Mouse (Mus musculus): ENCODE results near the gene Mmp17. TPM values are rescaled to one million over a fixed set of nuclear protein-coding genes. Genes with fewer than 3 reads are reported as not detected.
"Not testable (repeated sequence)": the region's sequence is repeated elsewhere in the genome, so short reads cannot be mapped to it uniquely, and the experiment has no call there.

The Mmp17 gene
- polyA plus RNA-seq, 1 experiment from 2014 or later = 4.6 TPM

DNA sequence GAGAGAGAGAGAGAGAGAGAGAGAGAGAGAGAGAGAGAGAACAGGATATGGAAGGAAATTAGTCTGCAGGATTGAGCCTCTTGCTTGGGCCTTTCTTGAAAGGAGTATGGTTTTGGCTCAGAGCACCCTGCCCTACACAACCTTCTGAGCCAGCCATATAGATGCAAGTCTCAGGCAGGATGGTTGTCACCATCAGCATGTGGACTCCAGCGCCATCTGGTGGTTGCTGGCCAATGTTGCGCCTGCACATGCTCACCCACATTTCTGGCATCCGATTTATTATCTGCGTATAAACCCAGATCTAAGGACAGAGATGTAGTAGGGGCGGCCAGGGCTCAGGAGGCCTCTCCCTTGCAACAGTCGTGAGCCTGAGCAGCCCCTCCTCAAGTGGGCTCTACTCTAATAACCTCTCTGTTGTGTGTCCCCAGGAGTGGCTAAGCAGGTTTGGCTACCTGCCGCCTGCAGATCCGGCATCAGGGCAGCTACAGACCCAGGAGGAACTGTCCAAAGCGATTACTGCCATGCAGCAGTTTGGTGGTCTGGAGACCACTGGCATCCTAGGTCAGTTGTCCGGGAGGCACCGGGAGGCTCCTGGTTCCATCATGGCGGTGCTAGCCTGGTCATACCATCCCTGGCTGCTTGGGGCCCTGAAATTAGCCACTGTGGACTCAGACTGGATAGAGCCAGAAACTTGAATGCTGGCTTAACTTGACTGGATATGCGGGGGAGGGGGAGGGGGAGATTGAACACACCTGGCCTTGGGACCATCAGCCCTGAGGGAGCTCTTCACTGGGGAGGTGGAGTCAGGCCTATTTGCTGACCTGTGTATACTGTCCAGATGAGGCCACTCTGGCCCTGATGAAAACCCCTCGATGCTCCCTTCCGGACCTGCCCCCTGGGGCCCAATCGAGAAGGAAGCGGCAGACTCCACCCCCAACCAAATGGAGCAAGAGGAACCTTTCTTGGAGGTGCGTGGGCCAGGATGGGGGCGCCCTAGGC is 10.4 kb downstream of the Mmp17 start:
- Histone ChIP-seq H3K4me2 (no peak overlapping the region; the same call in 1 of the 2 replicates), H3K4me1 (peaks cover 8% of the 10 kb centered on the region; the same call in 1 of the 2 replicates), H3K27me3 (replicated peaks) (no peaks in the 10 kb centered on the region), H3K9me3 (no peaks in the 10 kb centered on the region), H3K36me3 (no peaks in the 10 kb centered on the region), H3K27ac (no peak overlapping the region), H3K9ac (no peak overlapping the region), H3K4me3 (replicated peaks) (no peak overlapping the region)
- peak; percentile 15; the same call in 1 of the 2 replicates for ATAC-seq (ENCODE audit: insufficient read depth, low FRiP score, low read depth)
- 39% methylated on average over 19 of the region's 19 CpGs for WGBS

DNA sequence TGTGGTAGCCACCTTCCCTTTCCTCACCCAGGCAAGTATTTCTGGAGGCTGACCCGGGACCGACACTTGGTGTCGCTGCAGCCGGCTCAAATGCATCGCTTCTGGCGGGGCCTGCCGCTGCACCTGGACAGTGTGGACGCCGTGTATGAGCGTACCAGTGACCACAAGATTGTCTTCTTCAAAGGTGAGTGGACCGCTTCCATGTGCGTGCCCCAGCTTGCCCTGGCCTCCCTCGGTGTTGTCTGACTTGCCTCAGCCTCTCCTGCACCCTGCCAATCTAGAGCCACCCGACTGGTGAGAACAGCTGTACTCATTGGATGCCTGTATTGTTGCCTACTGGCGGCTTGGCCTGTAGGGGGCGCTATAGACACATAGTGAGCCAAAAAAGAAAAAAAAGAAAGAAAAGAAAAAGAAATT is 18.1 kb downstream of the Mmp17 start:
- Histone ChIP-seq H3K9ac (no peak overlapping the region), H3K36me3 (no peaks in the 10 kb centered on the region), H3K4me1 (no peaks in the 10 kb centered on the region), H3K9me3 (no peaks in the 10 kb centered on the region), H3K27me3 (replicated peaks) (no peaks in the 10 kb centered on the region), H3K4me3 (replicated peaks) (no peak overlapping the region), H3K4me2 (no peak overlapping the region), H3K27ac (no peak overlapping the region)
- 46% methylated on average over 16 of the region's 16 CpGs for WGBS
- ATAC-seq (ENCODE audit: insufficient read depth, low FRiP score, low read depth) = no peak

DNA sequence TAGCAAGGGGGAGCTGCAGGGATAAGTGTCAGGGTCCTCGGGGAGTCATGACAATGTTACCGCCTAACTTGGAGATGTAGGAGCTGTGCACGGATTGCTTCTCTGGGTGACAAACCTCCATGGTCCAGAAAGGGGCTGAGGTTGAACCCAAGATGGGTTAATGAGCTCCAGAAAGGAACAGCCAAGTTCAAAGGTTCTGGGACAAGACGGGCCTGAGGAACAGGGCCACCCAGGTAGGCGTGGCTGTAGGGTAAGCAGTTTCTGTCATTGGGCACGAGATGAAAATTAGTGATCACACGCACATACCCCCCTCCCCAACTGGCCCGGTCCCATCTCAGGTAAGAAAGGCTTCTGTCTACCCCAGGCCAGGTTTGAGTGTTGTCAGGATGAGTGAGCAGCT is 23.5 kb downstream of the Mmp17 start:
- no peak overlapping the region for H3K4me2 ChIP-seq
- 77% methylated on average over 8 of the region's 8 CpGs for WGBS
- H3K36me3 ChIP-seq = no peaks in the 10 kb centered on the region

DNA sequence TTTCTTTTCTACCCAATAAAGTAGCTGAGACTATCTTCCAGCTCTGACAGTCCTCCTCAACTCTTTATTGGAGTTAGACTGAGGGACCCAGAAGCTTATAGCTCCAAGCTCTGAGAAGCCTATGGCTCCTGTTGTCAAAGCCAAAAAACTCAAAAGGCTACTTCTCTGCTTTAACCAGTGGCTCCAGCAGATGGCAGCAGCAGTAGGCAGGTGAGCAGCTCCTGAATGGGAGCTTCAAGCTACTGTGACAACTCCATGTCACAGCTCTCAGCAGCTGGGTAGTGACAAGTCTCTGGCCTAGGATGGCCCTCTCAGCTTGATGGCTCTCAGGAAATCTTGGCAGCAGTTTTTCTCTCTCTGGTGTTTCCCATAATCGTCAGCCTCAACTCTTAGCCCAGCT is 27.1 kb downstream of the Mmp17 start:
- Histone ChIP-seq H3K9me3 (no peaks in the 10 kb centered on the region), H3K4me3 (replicated peaks) (no peak overlapping the region), H3K4me1 (no peaks in the 10 kb centered on the region), H3K9ac (no peak overlapping the region), H3K27ac (no peak overlapping the region), H3K4me2 (no peak overlapping the region), H3K27me3 (replicated peaks) (no peaks in the 10 kb centered on the region), H3K36me3 (no peaks in the 10 kb centered on the region)
- 26% methylated on average over 1 of the region's 1 CpGs for WGBS
- no peak for ATAC-seq (ENCODE audit: insufficient read depth, low FRiP score, low read depth)

More for the DNA sequence above, 23.5 kb downstream of the Mmp17 start:
- Histone ChIP-seq H3K9ac (no peak overlapping the region), H3K9me3 (no peaks in the 10 kb centered on the region), H3K27me3 (replicated peaks) (no peaks in the 10 kb centered on the region), H3K4me3 (replicated peaks) (no peak overlapping the region), H3K4me1 (no peaks in the 10 kb centered on the region), H3K27ac (no peak overlapping the region)
- ATAC-seq (ENCODE audit: insufficient read depth, low FRiP score, low read depth) = no peak

DNA sequence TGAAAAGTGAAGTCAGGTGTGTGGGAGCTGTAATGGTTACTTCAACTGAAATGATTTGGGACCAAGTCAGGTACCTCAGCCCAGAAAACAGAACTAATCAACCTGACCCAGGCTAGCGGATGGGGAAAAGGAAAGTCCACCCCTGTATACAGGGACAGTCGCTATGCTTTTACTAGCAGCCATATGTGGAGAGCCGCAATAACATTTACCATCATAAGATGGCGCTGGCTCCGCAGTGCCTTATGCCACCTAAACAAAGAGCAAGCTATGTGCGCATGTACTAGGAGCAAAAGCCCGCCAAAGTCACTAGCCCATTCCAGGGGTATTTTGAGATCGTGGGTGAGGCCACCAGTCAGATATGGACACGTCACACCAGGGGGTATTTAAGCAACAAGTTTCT is 36.6 kb downstream of the Mmp17 start:
- not testable (repeated sequence) for H3K4me3 ChIP-seq (replicated peaks); H3K9ac ChIP-seq; H3K27me3 ChIP-seq (replicated peaks); H3K4me2 ChIP-seq; ATAC-seq (ENCODE audit: insufficient read depth, low FRiP score, low read depth); H3K9me3 ChIP-seq; H3K27ac ChIP-seq; H3K36me3 ChIP-seq; H3K4me1 ChIP-seq
- WGBS = 61% methylated on average over 9 of the region's 9 CpGs

DNA sequence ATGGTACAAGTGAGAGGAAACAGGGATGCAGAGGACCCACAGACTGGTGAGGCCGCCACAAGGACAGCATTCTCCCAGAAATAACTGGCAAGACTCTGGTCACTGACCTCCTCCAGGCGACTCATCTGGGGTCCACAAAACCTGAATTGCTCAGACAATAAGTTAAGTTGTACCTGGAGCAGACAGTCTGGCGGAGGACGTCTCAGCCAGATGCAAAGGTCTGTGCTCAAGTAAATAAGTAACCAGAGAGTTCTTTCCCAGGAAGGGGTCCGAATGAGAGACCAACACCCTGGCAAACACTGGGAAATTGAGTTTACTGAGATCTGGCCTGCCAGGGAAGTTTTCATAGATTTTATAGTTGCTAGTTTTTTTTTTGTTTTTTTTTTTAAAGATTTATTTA is 37.4 kb downstream of the Mmp17 start:
- no peak for ATAC-seq (ENCODE audit: insufficient read depth, low FRiP score, low read depth)
- H3K4me1 ChIP-seq = no peaks in the 10 kb centered on the region
- H3K4me3 ChIP-seq (replicated peaks) = no peak overlapping the region
- no peaks in the 10 kb centered on the region for H3K27me3 ChIP-seq (replicated peaks)
- WGBS = 66% methylated on average over 5 of the region's 5 CpGs
- H3K9me3 ChIP-seq = no peaks in the 10 kb centered on the region
- H3K4me2 ChIP-seq = no peak overlapping the region
- H3K36me3 ChIP-seq = no peaks in the 10 kb centered on the region
- H3K9ac ChIP-seq = no peak overlapping the region
- no peak overlapping the region for H3K27ac ChIP-seq

DNA sequence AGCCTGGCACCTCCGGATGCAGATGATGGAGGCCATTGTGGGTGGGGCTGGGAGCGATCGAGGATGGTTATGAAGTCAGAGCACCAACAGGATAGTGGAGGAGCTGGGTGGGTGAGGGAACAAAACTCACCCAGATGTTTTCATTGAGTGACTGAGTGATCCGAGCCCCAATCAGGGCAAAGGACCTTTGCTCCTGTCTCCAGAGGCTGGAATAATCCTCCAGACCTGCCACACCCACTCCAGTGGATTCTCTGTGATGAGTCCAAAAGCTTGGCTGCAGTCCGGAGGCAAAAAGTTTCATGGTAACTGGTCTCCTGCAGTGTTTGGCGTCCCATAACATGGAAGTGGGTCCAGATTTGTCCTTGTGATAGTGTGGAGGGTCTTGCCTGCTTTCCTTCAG is 42.1 kb downstream of the Mmp17 start:
- Histone ChIP-seq H3K36me3 (no peaks in the 10 kb centered on the region), H3K4me1 (no peaks in the 10 kb centered on the region), H3K4me3 (replicated peaks) (no peak overlapping the region), H3K9ac (no peak overlapping the region), H3K4me2 (no peak overlapping the region), H3K27ac (no peak overlapping the region), H3K27me3 (replicated peaks) (no peaks in the 10 kb centered on the region), H3K9me3 (no peaks in the 10 kb centered on the region)
- no peak for ATAC-seq (ENCODE audit: insufficient read depth, low FRiP score, low read depth)
- WGBS = 89% methylated on average over 6 of the region's 6 CpGs

DNA sequence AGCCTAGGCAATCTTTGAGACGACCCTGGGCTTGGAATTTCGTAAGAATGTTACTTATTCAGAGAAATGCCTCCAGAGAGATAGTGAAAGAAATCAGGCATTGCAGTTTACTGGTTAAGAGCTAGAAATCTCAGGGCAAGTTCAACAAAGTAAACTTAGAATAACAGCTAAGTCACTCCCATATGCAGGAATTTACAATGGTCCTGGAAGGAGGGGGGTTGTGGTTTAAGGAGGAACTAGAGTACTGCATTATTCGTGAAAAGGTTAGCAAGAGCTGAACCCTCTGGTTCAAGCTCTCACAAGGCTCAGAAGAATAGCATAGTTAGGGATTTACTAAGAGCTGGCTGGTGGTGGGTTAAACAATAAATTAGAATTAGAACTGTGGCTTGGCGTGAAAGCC is 42.6 kb downstream of the Mmp17 start:
- 69% methylated on average over 4 of the region's 4 CpGs for WGBS
- not testable (repeated sequence) for H3K36me3 ChIP-seq; H3K9me3 ChIP-seq; H3K27ac ChIP-seq; H3K4me1 ChIP-seq; ATAC-seq (ENCODE audit: insufficient read depth, low FRiP score, low read depth); H3K4me3 ChIP-seq (replicated peaks); H3K27me3 ChIP-seq (replicated peaks); H3K9ac ChIP-seq; H3K4me2 ChIP-seq

DNA sequence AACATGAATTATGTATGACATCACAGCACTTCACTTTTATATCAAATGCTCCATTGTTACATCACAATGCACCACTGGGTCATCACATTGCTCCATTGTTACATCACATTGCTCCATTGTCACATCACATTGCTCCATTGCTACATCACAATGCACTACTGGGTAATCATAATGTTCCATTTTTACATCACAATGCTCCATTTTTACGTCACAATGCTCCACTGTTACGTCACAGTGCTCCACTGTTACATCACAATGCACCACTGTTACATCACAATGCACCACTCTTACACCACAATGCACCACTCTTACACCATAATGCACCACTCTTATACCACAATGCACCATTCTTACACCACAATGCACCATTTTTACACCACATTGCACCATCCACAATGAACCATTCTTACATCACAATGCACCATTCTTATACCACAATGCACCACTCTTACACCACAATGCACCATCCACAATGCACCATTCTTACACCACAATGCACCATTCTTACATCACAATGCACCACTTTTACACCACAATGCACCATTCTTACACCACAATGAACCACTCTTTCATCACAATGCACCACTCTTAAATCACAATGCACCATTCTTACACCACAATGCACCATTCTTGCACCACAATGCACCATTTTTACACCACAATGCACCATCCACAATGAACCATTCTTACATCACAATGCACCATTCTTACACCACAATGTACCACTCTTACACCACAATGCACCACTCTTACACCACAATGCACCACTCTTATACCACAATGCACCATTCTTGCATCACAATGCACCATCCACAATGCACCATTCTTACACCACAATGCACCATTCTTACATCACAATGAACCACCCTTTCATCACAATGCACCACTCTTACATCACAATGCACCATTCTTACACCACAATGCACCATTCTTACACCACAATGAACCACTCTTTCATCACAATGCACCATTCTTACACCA is 48.6 kb downstream of the Mmp17 start:
- H3K9me3 ChIP-seq; H3K27ac ChIP-seq; H3K9ac ChIP-seq; H3K36me3 ChIP-seq; H3K4me1 ChIP-seq; H3K27me3 ChIP-seq (replicated peaks); H3K4me3 ChIP-seq (replicated peaks); H3K4me2 ChIP-seq; ATAC-seq (ENCODE audit: insufficient read depth, low FRiP score, low read depth): not testable (repeated sequence)
- 81% methylated on average over 2 of the region's 2 CpGs for WGBS

DNA sequence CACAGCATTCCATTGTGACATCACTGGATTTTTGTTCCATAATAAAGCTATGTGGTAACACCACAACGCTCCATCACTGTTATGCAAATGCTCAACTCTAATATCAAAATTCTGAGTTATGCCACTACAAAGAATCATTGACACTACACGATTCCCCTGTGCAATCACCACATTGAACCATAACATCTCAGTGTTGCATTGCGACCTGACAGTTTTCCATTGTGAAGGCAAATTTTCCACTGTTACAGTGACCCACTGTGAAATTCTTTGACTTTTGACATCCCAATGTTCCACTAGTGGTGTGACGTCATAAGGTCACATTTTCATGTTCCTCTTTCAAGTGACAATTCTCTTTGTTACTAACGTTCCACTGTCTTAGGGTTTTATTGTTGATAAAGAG is 66.9 kb downstream of the Mmp17 start:
- Histone ChIP-seq H3K4me3 (replicated peaks) (no peak overlapping the region), H3K36me3 (no peaks in the 10 kb centered on the region), H3K27ac (no peak overlapping the region), H3K9me3 (no peaks in the 10 kb centered on the region), H3K27me3 (replicated peaks) (no peaks in the 10 kb centered on the region), H3K9ac (no peak overlapping the region), H3K4me2 (no peak overlapping the region), H3K4me1 (no peaks in the 10 kb centered on the region)
- ATAC-seq (ENCODE audit: insufficient read depth, low FRiP score, low read depth) = no peak
- WGBS = 86% methylated on average over 5 of the region's 5 CpGs

DNA sequence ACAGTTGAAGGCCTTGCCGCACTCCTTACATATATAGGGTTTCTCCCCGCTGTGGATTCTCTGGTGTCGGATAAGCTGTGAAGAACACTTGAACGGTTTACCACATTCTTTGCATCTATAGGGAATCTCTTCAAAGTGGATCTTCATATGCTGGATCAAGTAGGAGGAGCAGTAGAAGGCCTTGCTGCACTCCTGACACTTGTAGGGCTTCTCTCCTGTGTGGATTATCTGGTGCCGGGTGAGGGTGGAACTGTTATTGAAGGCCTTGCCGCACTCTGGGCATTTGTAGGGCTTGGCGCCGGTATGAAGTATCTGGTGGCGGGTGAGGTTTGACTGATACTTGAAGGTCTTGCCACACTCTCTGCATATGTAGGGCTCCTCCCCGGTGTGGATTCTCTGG is 73.0 kb downstream of the Mmp17 start:
- Histone ChIP-seq H3K4me2 (no peak overlapping the region), H3K9me3 (no peaks in the 10 kb centered on the region), H3K27me3 (replicated peaks) (no peaks in the 10 kb centered on the region), H3K36me3 (peaks cover 24% of the 10 kb centered on the region), H3K27ac (no peak overlapping the region), H3K4me3 (replicated peaks) (no peak overlapping the region), H3K9ac (no peak overlapping the region), H3K4me1 (no peaks in the 10 kb centered on the region)
- no peak for ATAC-seq (ENCODE audit: insufficient read depth, low FRiP score, low read depth)
- WGBS = 96% methylated on average over 10 of the region's 10 CpGs

DNA sequence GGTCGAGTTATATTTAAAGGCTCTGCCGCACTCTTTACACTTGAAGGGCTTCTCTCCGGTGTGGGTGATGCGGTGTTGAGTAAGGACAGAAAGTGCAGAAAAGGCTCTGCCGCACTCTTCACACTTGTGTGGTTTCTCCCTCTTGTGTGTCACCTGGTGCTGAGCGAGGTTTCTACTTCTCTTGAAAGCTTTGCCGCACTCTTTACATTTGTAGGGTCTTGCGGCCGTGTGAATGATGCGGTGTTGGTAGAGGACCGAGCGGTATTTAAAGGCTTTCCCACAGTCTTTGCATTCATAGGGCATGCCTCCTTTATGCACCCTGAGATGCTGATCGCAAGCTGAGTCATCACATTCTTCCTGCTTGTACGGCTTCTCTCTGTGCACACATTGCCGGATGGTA is 74.0 kb downstream of the Mmp17 start:
- H3K36me3 ChIP-seq = peaks cover 24% of the 10 kb centered on the region
- no peak for ATAC-seq (ENCODE audit: insufficient read depth, low FRiP score, low read depth)

More for the DNA sequence above, 74.0 kb downstream of the Mmp17 start:
- Histone ChIP-seq H3K27ac (no peak overlapping the region), H3K27me3 (replicated peaks) (no peaks in the 10 kb centered on the region), H3K4me3 (replicated peaks) (no peak overlapping the region), H3K4me1 (no peaks in the 10 kb centered on the region), H3K4me2 (no peak overlapping the region), H3K9ac (no peak overlapping the region), H3K9me3 (no peaks in the 10 kb centered on the region)
- WGBS = 92% methylated on average over 15 of the region's 15 CpGs

Measured in stomach, embryonic 15.5 days (tissue).